Mouse (Mus musculus): ENCODE measurements at regions not wholly inside any gene's neighbourhood (a gene's known extent, or its start where the extent isn't known, plus 50 kb on each side); places are given as distances from the start of the nearest gene placed in this dataset.

- no peaks in the 10 kb centered on the region for H3K4me1 ChIP-seq (replicated peaks; ENCODE audit: control insufficient read depth, insufficient read depth, low read length)
- no peaks in the 10 kb centered on the region for H3K9me3 ChIP-seq (ENCODE audit: control insufficient read depth, low read length)
- no peak overlapping the region for H3K27ac ChIP-seq (ENCODE audit: low read length)
- no peak overlapping the region for H3K9ac ChIP-seq (replicated peaks; ENCODE audit: low read depth, low read length)
- no peak for ATAC-seq
- H3K4me3 ChIP-seq (replicated peaks; ENCODE audit: low read length), result no peak overlapping the region
- no peaks in the 10 kb centered on the region for H3K36me3 ChIP-seq (ENCODE audit: control insufficient read depth, insufficient read depth)
- WGBS, result 82% methylated on average over 4 of the region's 4 CpGs
- H3K27me3 ChIP-seq (replicated peaks; ENCODE audit: control insufficient read depth, insufficient read depth, low read length), result no peaks in the 10 kb centered on the region
- no peak overlapping the region for H3K4me2 ChIP-seq (ENCODE audit: low read length)
These were observed 250.6 kb upstream of the Paip1 start for GRCm38 (mm10) chr13:119177753-119178152.

GRCm38 (mm10) chr13:119178212-119178611 lies 250.2 kb upstream of the Paip1 start:
- no peak overlapping the region for H3K4me3 ChIP-seq (replicated peaks; ENCODE audit: low read length)
- no peak for ATAC-seq
- H3K27ac ChIP-seq (ENCODE audit: low read length), result no peak overlapping the region
- no peak overlapping the region for H3K9ac ChIP-seq (replicated peaks; ENCODE audit: low read depth, low read length)
- H3K4me1 ChIP-seq (replicated peaks; ENCODE audit: control insufficient read depth, insufficient read depth, low read length), result no peaks in the 10 kb centered on the region
- WGBS, result 85% methylated on average over 5 of the region's 5 CpGs
- H3K9me3 ChIP-seq (ENCODE audit: control insufficient read depth, low read length), result no peaks in the 10 kb centered on the region
- no peaks in the 10 kb centered on the region for H3K27me3 ChIP-seq (replicated peaks; ENCODE audit: control insufficient read depth, insufficient read depth, low read length)
- H3K4me2 ChIP-seq (ENCODE audit: low read length), result no peak overlapping the region
- H3K36me3 ChIP-seq (ENCODE audit: control insufficient read depth, insufficient read depth), result no peaks in the 10 kb centered on the region

GRCm38 (mm10) chr13:119179157-119179920 lies 249.1 kb upstream of the Paip1 start:
- H3K27ac ChIP-seq (ENCODE audit: low read length), result no peak overlapping the region
- no peaks in the 10 kb centered on the region for H3K4me1 ChIP-seq (replicated peaks; ENCODE audit: control insufficient read depth, insufficient read depth, low read length)
- H3K4me3 ChIP-seq (replicated peaks; ENCODE audit: low read length), result no peak overlapping the region
- no peak overlapping the region for H3K9ac ChIP-seq (replicated peaks; ENCODE audit: low read depth, low read length)
- no peak for ATAC-seq
- no peaks in the 10 kb centered on the region for H3K27me3 ChIP-seq (replicated peaks; ENCODE audit: control insufficient read depth, insufficient read depth, low read length)
- no peaks in the 10 kb centered on the region for H3K36me3 ChIP-seq (ENCODE audit: control insufficient read depth, insufficient read depth)
- WGBS, result 15% methylated on average over 1 of the region's 1 CpGs
- H3K9me3 ChIP-seq (ENCODE audit: control insufficient read depth, low read length), result no peaks in the 10 kb centered on the region
- H3K4me2 ChIP-seq (ENCODE audit: low read length), result no peak overlapping the region

GRCm38 (mm10) chr13:119184322-119184877 lies 244.0 kb upstream of the Paip1 start:
- no peaks in the 10 kb centered on the region for H3K27me3 ChIP-seq (replicated peaks; ENCODE audit: control insufficient read depth, insufficient read depth, low read length)
- no peak overlapping the region for H3K27ac ChIP-seq (ENCODE audit: low read length)
- H3K4me3 ChIP-seq (replicated peaks; ENCODE audit: low read length), result no peak overlapping the region
- no peaks in the 10 kb centered on the region for H3K36me3 ChIP-seq (ENCODE audit: control insufficient read depth, insufficient read depth)
- H3K9me3 ChIP-seq (ENCODE audit: control insufficient read depth, low read length), result no peaks in the 10 kb centered on the region
- H3K9ac ChIP-seq (replicated peaks; ENCODE audit: low read depth, low read length), result no peak overlapping the region
- WGBS, result 95% methylated on average over 6 of the region's 6 CpGs
- H3K4me1 ChIP-seq (replicated peaks; ENCODE audit: control insufficient read depth, insufficient read depth, low read length), result no peaks in the 10 kb centered on the region
- no peak overlapping the region for H3K4me2 ChIP-seq (ENCODE audit: low read length)
- ATAC-seq, result no peak

- Histone ChIP-seq H3K27me3 (replicated peaks; ENCODE audit: control insufficient read depth, insufficient read depth, low read length) (no peaks in the 10 kb centered on the region), H3K27ac (ENCODE audit: low read length) (no peak overlapping the region), H3K4me3 (replicated peaks; ENCODE audit: low read length) (no peak overlapping the region), H3K4me2 (ENCODE audit: low read length) (no peak overlapping the region), H3K9me3 (ENCODE audit: control insufficient read depth, low read length) (no peaks in the 10 kb centered on the region), H3K36me3 (ENCODE audit: control insufficient read depth, insufficient read depth) (no peaks in the 10 kb centered on the region), H3K9ac (replicated peaks; ENCODE audit: low read depth, low read length) (no peak overlapping the region), H3K4me1 (replicated peaks; ENCODE audit: control insufficient read depth, insufficient read depth, low read length) (no peaks in the 10 kb centered on the region)
- WGBS, result 94% methylated on average over 5 of the region's 5 CpGs
- no peak for ATAC-seq
These were observed 242.7 kb upstream of the Paip1 start for GRCm38 (mm10) chr13:119185567-119186143.

GRCm38 (mm10) chr13:119231556-119231955 lies 196.8 kb upstream of the Paip1 start:
- ATAC-seq, result no peak
- Histone ChIP-seq H3K27ac (ENCODE audit: low read length) (no peak overlapping the region), H3K9me3 (ENCODE audit: control insufficient read depth, low read length) (no peaks in the 10 kb centered on the region), H3K36me3 (ENCODE audit: control insufficient read depth, insufficient read depth) (no peaks in the 10 kb centered on the region), H3K4me1 (replicated peaks; ENCODE audit: control insufficient read depth, insufficient read depth, low read length) (no peaks in the 10 kb centered on the region), H3K4me2 (ENCODE audit: low read length) (no peak overlapping the region), H3K4me3 (replicated peaks; ENCODE audit: low read length) (no peak overlapping the region), H3K9ac (replicated peaks; ENCODE audit: low read depth, low read length) (no peak overlapping the region), H3K27me3 (replicated peaks; ENCODE audit: control insufficient read depth, insufficient read depth, low read length) (no peaks in the 10 kb centered on the region)
- 95% methylated on average over 11 of the region's 11 CpGs for WGBS

GRCm38 (mm10) chr13:119232100-119233029 lies 196.0 kb upstream of the Paip1 start:
- Histone ChIP-seq H3K4me2 (ENCODE audit: low read length) (no peak overlapping the region), H3K36me3 (ENCODE audit: control insufficient read depth, insufficient read depth) (no peaks in the 10 kb centered on the region), H3K4me3 (replicated peaks; ENCODE audit: low read length) (no peak overlapping the region), H3K9me3 (ENCODE audit: control insufficient read depth, low read length) (no peaks in the 10 kb centered on the region), H3K27ac (ENCODE audit: low read length) (no peak overlapping the region), H3K9ac (replicated peaks; ENCODE audit: low read depth, low read length) (no peak overlapping the region), H3K4me1 (replicated peaks; ENCODE audit: control insufficient read depth, insufficient read depth, low read length) (no peaks in the 10 kb centered on the region), H3K27me3 (replicated peaks; ENCODE audit: control insufficient read depth, insufficient read depth, low read length) (no peaks in the 10 kb centered on the region)
- WGBS, result 63% methylated on average over 8 of the region's 8 CpGs
- no peak for ATAC-seq

- H3K36me3 ChIP-seq (ENCODE audit: control insufficient read depth, insufficient read depth), result no peaks in the 10 kb centered on the region
- H3K27me3 ChIP-seq (replicated peaks; ENCODE audit: control insufficient read depth, insufficient read depth, low read length), result no peaks in the 10 kb centered on the region
- no peaks in the 10 kb centered on the region for H3K4me1 ChIP-seq (replicated peaks; ENCODE audit: control insufficient read depth, insufficient read depth, low read length)
- H3K9ac ChIP-seq (replicated peaks; ENCODE audit: low read depth, low read length), result no peak overlapping the region
- H3K27ac ChIP-seq (ENCODE audit: low read length), result no peak overlapping the region
- ATAC-seq, result no peak
- no peak overlapping the region for H3K4me2 ChIP-seq (ENCODE audit: low read length)
- 91% methylated on average over 4 of the region's 4 CpGs for WGBS
- no peaks in the 10 kb centered on the region for H3K9me3 ChIP-seq (ENCODE audit: control insufficient read depth, low read length)
- no peak overlapping the region for H3K4me3 ChIP-seq (replicated peaks; ENCODE audit: low read length)
These were observed 195.4 kb upstream of the Paip1 start for GRCm38 (mm10) chr13:119233030-119233385.

- no peak overlapping the region for H3K4me3 ChIP-seq (replicated peaks; ENCODE audit: low read length)
- H3K36me3 ChIP-seq (ENCODE audit: control insufficient read depth, insufficient read depth), result no peaks in the 10 kb centered on the region
- no peak overlapping the region for H3K9ac ChIP-seq (replicated peaks; ENCODE audit: low read depth, low read length)
- H3K4me2 ChIP-seq (ENCODE audit: low read length), result no peak overlapping the region
- H3K27me3 ChIP-seq (replicated peaks; ENCODE audit: control insufficient read depth, insufficient read depth, low read length), result no peaks in the 10 kb centered on the region
- 83% methylated on average over 3 of the region's 3 CpGs for WGBS
- H3K9me3 ChIP-seq (ENCODE audit: control insufficient read depth, low read length), result no peaks in the 10 kb centered on the region
- H3K27ac ChIP-seq (ENCODE audit: low read length), result no peak overlapping the region
- ATAC-seq, result no peak
- no peaks in the 10 kb centered on the region for H3K4me1 ChIP-seq (replicated peaks; ENCODE audit: control insufficient read depth, insufficient read depth, low read length)
These were observed 194.5 kb upstream of the Paip1 start for GRCm38 (mm10) chr13:119233869-119234268.

All from forebrain, embryonic 16.5 days (tissue).